Mouse (Mus musculus): ENCODE measurements around the gene Zfp146.
"Not testable (repeated sequence)": the region's sequence is repeated elsewhere in the genome, so short reads cannot be mapped to it uniquely, and the experiment has no call there.

Zfp146 gene

GRCm38 (mm10) chr7:30169583-30170282 is at the start of gene Zfp146:
Zfp146 (minus strand) TSS chr7:30169750.
- DNase-seq = peak; percentile 95

GRCm38 (mm10) chr7:30217277-30217676 is 47.7 kb upstream of the Zfp146 start:
- no peak for DNase-seq

DNA sequence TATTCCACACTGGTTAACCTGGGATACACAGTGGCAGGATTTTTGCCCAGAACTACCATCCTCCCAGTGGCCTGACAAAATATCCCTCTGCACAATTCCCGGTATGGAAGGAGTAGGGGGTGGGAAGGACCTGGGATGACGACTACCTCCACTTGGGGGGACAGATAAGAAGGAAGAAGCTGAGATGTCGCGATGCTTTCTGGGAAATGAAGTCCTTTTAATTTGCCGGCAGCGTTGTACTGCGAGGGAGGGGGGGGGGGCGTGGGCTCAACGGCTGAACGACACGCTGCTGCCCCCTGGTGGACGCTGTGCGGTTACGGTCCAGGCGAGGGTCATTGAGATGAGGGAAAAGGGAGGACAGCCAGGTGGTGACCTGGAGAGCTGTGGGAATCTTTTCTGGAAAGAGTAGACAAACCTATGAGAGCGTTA is 47.2 kb upstream of the Zfp146 start:
- peak; percentile 62 to 67 for DNase-seq

- DNase-seq = peak; percentile 58 to 76
Observed at GRCm38 (mm10) chr7:30215875-30216274, 46.3 kb upstream of the Zfp146 start.

DNA sequence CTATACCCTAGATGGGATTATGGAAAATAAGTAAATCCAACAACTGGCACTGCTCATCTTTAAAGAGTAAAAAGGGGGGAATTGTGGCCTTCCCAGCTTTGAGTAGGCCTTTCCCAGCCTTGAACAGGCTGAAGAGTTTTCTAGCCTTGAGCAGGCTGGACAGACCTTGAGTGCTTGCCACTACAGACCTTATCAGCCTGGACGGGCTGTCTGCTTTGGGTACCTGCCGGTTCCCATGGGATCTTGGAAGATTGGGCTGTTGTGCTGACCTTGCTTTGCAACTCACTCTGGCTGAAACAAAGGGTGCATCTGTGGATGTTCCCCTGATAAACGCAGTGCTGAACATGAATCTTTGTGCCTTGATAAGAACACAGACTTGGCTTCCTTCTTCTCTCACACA is 44.3 kb upstream of the Zfp146 start:
- DNase-seq = no peak

GRCm38 (mm10) chr7:30211025-30211424 is 41.5 kb upstream of the Zfp146 start:
- no peak for DNase-seq

GRCm38 (mm10) chr7:30206364-30206763 is 36.8 kb upstream of the Zfp146 start:
- not testable (repeated sequence) for DNase-seq

DNA sequence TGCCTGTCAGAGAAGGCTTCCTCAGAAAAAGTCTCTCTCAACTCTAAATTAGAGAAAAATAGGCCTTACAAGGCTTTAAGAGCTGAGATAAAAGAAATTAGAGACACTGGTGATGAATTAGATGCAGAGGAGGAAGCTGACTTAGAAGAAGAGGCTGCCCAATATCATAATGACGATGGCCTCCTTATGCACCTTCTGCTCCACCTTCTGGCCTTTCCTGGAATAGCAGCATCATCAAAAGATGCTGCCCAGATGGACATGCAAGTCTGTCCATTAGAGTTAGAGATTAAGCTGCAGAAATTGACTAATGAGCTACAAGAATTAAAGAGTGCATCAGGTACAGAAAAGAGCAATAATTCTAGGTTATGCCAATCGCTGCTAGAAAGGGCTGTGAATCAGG is 35.8 kb upstream of the Zfp146 start:
- peak; percentile 55 to 79 for DNase-seq

GRCm38 (mm10) chr7:30204380-30204779 is 34.8 kb upstream of the Zfp146 start:
- DNase-seq = no peak

- DNase-seq = no peak
Observed at GRCm38 (mm10) chr7:30202895-30203690, 33.5 kb upstream of the Zfp146 start.

DNA sequence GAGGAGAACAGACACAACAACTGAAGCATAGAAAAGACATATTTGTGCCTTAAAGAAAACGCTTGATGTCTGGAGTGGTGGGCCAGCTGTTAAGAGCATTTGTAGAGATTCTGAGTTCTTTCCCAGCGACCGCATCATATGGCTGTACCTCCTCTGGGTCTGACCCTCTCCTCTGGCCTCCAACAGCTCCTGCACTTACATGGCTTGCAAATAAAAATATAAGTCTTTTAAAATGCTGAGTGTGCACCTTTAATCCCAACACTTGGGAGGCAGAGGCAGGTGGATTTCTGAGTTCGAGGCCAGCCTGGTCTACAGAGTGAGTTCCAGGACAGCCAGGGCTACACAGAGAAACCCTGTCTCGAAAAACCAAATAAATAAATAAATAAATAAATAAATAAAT is 31.1 kb upstream of the Zfp146 start:
- DNase-seq = not testable (repeated sequence)

DNA sequence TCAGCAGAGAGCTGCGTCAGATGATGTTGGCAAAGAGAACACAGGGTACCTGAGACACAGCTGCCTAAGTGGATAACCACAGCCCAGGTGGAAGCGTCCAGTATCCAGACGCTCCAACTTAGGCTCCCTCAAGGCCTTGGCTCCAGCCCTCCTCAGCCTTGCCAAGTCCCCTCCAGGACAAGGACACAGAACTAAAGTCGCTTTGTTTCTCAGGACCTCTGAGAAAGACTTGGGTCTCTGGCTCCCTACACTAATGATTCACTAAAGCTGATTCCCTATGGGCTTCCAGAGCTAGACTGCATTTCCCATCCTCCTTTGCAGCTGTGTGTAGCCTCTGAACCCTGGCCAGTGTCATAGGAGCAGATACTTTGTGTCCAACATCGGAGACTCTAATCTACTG is 30.6 kb upstream of the Zfp146 start:
- DNase-seq = no peak

GRCm38 (mm10) chr7:30199498-30200139 is 30.1 kb upstream of the Zfp146 start:
- no peak for DNase-seq

GRCm38 (mm10) chr7:30198481-30198971 is 29.0 kb upstream of the Zfp146 start, which contains the start of gene Capns1:
Capns1 (minus strand) TSS chr7:30198811.
- DNase-seq = peak; percentile 58 to 61

GRCm38 (mm10) chr7:30197592-30198129 is 28.1 kb upstream of the Zfp146 start:
- DNase-seq = no peak

DNA sequence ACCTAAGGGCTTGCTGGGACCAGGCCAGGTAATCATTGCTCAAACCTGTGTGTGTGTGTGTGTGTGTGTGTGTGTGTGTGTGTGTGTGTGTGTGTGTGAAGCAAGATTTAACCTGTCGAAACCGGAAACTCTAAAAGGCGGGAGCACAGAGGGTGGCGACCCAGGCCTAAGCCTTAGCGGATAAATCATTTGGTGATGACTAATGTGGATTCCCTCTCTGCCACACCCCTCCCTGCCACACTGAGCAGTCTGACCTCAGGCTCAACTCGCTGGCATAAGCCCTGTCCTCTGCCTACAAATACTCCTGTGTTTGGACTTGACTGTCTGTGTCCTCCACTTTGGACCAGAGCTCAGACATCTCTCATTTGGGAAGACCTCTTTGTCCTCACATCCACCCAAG is 26.6 kb upstream of the Zfp146 start:
- DNase-seq = no peak

GRCm38 (mm10) chr7:30195461-30195860 is 25.9 kb upstream of the Zfp146 start:
- DNase-seq = no peak

DNA sequence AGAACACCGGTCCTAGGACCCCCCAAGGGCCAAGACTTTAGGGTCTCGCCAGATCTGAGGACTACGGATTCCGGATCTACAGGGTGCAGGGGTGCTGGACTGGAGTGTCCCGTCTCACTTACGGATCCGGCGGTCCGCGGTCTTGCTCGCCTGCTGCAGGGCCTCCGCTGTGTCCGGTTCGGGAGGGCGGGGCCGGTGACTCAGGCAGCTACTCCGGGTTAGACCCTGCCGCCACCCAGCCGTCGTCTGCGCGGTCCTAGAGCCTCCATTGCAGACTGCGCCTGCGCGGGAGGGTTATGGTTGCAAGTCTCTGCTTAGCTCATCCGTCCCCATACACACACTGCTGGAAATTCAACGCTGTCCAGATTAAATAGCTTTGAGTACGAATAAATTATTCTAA is 25.3 kb upstream of the Zfp146 start:
- peak; percentile 94 to 95 for DNase-seq

- peak in 1 of 2 experiments; percentile 30 for DNase-seq
Observed at GRCm38 (mm10) chr7:30194101-30194831, 24.7 kb upstream of the Zfp146 start.

DNA sequence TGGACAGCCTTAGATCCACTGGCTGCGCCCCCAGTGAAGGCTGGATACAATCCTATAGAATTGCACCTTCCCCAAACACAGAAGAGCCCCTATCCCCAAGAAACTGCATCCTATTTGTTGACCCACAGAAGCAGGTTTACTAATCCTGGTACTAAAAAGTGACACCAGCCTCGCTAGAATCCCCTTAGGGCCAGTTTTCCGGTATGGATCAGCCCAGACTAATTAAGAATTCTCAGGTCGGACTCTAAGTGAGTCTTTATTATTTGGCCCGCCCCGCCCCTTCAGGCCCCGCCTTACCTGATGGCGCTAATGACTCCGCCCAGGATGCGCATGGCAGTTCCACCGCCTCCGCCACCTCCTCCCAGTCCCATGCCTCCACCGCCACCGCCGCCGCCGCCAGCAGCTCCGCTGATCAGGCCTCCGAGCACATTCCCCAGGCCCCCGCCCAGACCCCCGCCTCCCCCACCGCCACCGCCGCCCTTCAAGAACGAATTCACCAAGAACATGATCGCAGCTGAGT is 24.1 kb upstream of the Zfp146 start:
- peak; percentile 80 to 86 for DNase-seq

GRCm38 (mm10) chr7:30193013-30193412 is 23.5 kb upstream of the Zfp146 start:
- no peak for DNase-seq

DNA sequence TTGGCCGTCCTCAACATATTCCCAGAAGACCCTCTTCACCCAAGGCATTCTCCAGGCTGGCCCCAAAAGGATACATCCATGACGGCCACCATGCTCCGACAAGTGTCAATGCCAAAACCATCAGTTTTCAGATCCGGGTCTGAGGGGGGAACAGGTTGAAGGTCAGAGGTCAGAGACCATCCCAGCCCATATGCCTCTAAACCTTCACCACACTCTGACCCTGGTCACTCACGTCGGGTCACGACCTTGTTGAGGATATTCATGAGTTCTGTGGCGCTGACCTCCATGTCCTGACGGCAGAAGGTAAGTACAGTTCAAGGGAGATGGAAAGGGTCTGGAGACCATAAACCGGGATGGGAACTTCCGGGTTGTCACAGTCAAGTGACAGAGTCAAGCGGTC is 22.5 kb upstream of the Zfp146 start:
- DNase-seq = no peak

All from kidney, adult 8-10 months (tissue).